Mouse (Mus musculus): ENCODE measurements around the gene Hormad2.

GRCm38 (mm10) chr11:4446195-4446868, 5.4 kb upstream of the Hormad2 start:
- no peak for TF ChIP-seq CTCF (IDR thresholded peaks at IDR 0.05; ENCODE audit: borderline replicate concordance, insufficient read depth, low read length)
- TF ChIP-seq POLR2A (IDR thresholded peaks at IDR 0.05; ENCODE audit: low read depth, low read length), result no peak

Data from embryonic fibroblast, embryonic 13.5 days (primary cell).